Mouse (Mus musculus): ENCODE measurements around the gene Gm12216. TPM values are rescaled to one million over a fixed set of nuclear protein-coding genes. Genes with fewer than 3 reads are reported as not detected.
"Not testable (repeated sequence)": the region's sequence is repeated elsewhere in the genome, so short reads cannot be mapped to it uniquely, and the experiment has no call there.

Gene Gm12216
- 0.58 TPM for polyA plus RNA-seq (2021)

DNA sequence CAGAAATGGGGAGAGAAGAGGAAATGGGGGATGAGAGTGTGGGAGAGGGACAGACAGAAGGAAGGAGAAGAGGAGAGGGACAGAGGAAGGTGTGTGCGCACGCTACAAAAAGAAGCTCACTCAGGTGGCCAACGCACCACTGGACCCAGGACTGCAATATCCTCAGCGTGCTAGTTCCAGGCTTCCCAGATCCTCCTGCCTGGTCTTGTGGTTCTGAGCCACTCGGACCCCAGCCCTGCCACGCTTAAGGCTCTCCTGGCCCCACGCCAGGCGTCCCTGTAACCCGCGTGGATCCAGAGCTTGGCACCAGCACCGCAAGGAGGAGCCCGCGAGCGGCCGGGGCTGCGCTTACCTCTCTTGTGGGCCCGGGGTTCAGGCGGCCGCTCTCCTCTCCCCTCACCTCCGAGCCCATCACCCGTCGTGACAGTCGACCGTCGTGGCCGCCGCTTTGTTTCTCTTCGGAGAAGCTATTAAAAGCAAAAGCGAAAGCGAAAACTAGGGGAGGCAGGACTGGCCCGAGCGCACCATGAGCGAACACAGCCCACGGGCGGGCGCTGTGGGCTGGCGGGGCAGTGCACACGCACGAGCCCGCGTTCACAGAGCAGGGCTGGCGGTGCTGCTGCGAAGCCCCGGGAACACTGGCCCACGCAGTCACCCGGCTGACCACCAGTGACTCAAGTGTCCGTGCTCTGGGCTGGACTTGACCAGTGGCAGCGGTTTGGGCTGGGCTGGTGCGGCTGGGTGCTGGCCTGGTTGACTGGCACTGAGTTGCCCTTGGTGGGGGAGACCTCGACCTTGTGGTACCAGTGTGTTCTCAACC, at the start of gene Gm12216:
Gm12216 (minus strand) TSS at position 496 of the 820 bp plus-strand sequence.
- CTCF ChIA-PET = interaction anchor here (0.7 kb wide), 1 partner anchor 123 kb away, joined by 3 read pairs; no protein-coding TSS in a partner anchor
- peak; percentile 67 for TF ChIP-seq CTCF (IDR thresholded peaks at IDR 0.05)
- DNase-seq (ENCODE audit: low read depth, low spot score); H3K27me3 ChIP-seq; in situ Hi-C loops (cut with MboI; ENCODE audit: low pct_unique_long_range_greater_than_20kb): not testable (repeated sequence)
- POLR2A ChIA-PET = interaction anchor here (1.0 kb wide), 1 partner anchor 30 kb away, joined by 3 read pairs; no protein-coding TSS in a partner anchor
- ATAC-seq = peak; percentile 60

DNA sequence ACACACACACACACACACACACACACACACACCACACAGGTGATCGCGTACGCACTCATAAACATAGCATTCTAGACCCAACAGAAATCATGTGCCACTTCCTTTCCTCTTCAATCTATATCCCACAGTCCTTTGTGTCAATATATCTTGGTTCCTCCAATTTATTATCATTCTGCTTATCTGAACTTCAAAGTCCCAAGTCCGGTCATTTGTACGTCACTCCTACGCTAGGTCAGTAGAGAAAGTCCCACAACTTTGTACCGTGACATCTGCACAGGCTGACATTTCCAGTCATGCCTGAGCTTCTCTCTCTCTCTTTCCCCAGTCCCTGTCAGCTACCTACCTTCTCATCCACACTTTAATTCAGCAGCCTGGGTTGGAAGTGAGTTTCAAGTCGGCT, 49.6 kb upstream of the Gm12216 start:
- DNase-seq (ENCODE audit: low read depth, low spot score) (no peak), ATAC-seq (no peak)
- no peaks in the 10 kb centered on the region for H3K27me3 ChIP-seq
- POLR2A ChIA-PET = no interaction called here
- TF ChIP-seq CTCF (IDR thresholded peaks at IDR 0.05) = no peak
- CTCF ChIA-PET = no interaction called here
- in situ Hi-C loops (cut with MboI; ENCODE audit: low pct_unique_long_range_greater_than_20kb) = no loop called here

DNA sequence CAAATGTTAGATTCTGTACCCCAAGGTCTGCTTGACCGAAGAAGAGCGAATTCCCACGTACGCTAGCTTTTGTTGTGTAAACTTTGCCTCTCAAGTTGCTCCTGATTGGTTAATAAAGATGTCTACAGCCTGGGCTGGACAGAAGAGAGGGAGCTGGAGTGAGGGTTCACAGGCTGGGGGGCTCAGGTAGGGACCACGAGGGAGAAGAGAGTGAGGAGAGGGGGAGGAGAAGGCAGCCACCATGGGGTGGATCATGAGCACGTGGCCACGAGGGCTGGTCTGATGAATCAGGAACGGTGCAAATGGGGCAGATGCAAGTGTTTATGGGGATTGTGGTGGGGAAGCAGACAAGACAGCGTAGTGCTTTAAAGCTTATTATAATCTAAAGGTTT, 45.5 kb upstream of the Gm12216 start:
- in situ Hi-C loops (cut with MboI; ENCODE audit: low pct_unique_long_range_greater_than_20kb) = no loop called here
- DNase-seq (ENCODE audit: low read depth, low spot score) = no peak
- no peaks in the 10 kb centered on the region for H3K27me3 ChIP-seq
- ChIA-PET CTCF (no interaction called here), POLR2A (no interaction called here)
- TF ChIP-seq CTCF (IDR thresholded peaks at IDR 0.05) = no peak
- ATAC-seq = no peak

DNA sequence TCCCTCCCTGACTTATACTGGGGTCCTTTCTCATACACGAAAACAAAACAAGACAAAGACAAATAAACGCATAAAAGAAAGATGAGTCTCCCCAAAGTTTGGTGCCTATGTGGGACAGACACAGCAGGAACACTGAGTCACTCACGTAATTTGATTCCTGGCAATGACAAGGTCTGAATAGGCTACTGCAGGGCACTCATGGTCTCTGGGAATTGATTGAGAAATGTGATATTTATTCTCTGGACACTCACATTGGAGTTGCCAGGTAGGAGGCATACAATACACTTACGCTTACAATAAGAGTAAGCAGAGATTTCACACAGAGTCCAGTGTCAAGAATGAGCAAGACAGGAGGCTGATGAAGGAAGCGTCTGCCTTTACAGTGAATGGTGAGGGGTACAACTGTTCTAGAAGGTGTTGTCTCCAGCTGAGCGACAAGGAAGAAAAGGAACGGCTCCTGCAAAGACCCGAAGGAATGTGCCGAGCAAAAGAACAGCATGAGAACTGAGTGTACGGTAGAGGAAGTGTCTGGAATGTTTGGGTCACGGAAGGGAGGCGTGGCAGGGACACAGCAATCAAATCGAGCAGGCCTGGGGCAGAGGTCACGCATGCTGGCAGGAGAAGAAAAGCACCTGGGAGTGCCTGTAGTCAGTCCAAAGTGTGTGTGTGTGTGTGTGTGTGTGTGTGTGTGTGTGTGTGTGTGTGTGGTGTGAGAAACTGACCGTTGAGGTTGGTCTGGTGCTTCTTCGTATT, 44.9 kb upstream of the Gm12216 start:
- ChIA-PET CTCF (no interaction called here), POLR2A (no interaction called here)
- in situ Hi-C loops (cut with MboI; ENCODE audit: low pct_unique_long_range_greater_than_20kb) = no loop called here
- H3K27me3 ChIP-seq = no peaks in the 10 kb centered on the region
- no peak for TF ChIP-seq CTCF (IDR thresholded peaks at IDR 0.05)
- DNase-seq (ENCODE audit: low read depth, low spot score) (no peak), ATAC-seq (no peak)

DNA sequence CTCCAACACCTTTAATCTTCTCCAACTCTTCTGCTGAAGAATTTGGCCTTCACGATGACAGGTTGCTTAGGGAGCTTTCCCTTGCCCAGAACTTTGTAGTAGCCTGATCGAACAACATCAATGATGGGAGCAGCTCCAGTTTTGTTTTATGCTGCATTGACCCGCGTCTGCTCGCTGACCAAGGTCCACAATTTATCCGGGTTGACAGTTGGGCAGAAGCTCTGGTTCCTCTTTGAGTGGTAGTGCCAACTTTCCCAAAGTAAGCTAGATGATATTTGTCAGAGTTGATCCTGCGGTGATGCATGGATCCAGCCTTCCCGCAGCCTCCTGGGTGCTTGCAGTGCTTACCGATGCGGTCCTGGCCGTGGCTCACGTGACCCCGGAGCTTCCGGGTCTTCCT, 43.7 kb upstream of the Gm12216 start:
- no peaks in the 10 kb centered on the region for H3K27me3 ChIP-seq
- in situ Hi-C loops (cut with MboI; ENCODE audit: low pct_unique_long_range_greater_than_20kb) = no loop called here
- ChIA-PET CTCF (interaction anchor here (1.0 kb wide), 1 partner anchor 9 kb away, joined by 3 read pairs; no protein-coding TSS in a partner anchor), POLR2A (no interaction called here)
- no peak for ATAC-seq
- TF ChIP-seq CTCF (IDR thresholded peaks at IDR 0.05) = no peak
- no peak for DNase-seq (ENCODE audit: low read depth, low spot score)

DNA sequence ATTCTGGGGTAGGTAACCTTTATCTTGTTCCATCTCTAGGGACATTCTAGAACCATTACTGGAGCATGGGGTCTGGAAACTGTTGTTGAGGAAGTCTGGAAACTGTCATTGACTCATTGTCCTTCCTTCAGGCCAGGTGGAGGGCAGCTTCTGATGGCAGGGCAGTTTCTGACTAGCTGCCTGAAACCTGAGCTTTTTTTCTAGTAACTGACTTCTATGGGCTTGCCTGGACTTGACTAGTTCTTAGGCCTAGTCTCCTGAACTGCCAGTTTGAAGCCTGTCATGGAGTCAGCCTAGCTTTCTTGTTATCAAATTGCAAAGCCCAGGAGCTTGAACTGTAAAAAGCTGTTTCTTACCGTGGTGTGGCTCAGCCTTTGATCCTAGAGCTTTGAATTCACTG, 41.9 kb upstream of the Gm12216 start:
- no peak for TF ChIP-seq CTCF (IDR thresholded peaks at IDR 0.05)
- CTCF ChIA-PET = interaction anchor here (0.7 kb wide), 1 partner anchor 9 kb away, joined by 3 read pairs; no protein-coding TSS in a partner anchor
- no peaks in the 10 kb centered on the region for H3K27me3 ChIP-seq
- in situ Hi-C loops (cut with MboI; ENCODE audit: low pct_unique_long_range_greater_than_20kb) = no loop called here
- ATAC-seq (no peak), DNase-seq (ENCODE audit: low read depth, low spot score) (no peak)
- POLR2A ChIA-PET = no interaction called here

DNA sequence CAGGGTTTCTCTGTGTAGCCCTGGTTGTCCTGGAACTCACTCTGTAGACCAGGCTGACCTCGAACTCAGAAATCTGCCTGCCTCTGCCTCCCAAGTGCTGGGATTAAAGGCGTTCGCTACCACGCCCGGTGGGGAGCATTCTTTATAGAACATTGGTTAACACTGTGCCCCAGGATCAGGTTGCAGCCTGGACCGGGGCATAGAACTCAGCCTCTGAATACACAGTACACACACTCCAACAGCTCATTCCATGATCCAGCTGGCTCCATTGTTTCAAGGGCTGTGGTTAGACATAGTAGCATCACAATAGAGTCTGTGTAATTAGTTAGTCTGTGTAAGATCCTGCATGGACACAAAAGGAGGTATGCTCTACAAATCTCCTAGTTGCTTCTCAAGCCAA, 40.9 kb upstream of the Gm12216 start:
- H3K27me3 ChIP-seq = no peaks in the 10 kb centered on the region
- no peak for DNase-seq (ENCODE audit: low read depth, low spot score)
- in situ Hi-C loops (cut with MboI; ENCODE audit: low pct_unique_long_range_greater_than_20kb) = loop anchor here (25.0 kb wide), 1 partner anchor 438 kb away; the partner anchor contains the start of genes Gm10447, Gm9837 and Shroom1
- TF ChIP-seq CTCF (IDR thresholded peaks at IDR 0.05) = no peak
- POLR2A ChIA-PET = no interaction called here
- ATAC-seq = no peak
- CTCF ChIA-PET = no interaction called here

DNA sequence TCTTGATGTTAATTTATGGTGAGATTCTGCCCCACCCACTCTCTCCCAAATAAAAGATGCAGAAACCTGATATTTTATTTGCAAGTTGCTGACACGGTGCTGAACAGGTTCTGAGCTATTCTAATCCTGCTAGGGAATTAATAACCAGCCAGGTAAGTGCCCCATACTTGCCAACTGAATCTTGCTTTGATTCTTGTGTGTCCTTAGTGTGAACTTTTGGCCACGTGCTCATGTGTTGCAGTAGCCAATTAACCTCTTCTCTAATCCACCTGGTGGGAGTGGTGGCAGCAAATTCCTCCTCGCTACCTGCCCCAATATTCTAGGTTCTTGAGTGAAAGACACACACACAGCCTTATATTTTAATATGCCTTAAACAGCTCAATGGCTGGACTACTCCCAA, 39.9 kb upstream of the Gm12216 start:
- H3K27me3 ChIP-seq = no peaks in the 10 kb centered on the region
- no peak for TF ChIP-seq CTCF (IDR thresholded peaks at IDR 0.05)
- POLR2A ChIA-PET = no interaction called here
- ATAC-seq (no peak), DNase-seq (ENCODE audit: low read depth, low spot score) (no peak)
- CTCF ChIA-PET = no interaction called here
- in situ Hi-C loops (cut with MboI; ENCODE audit: low pct_unique_long_range_greater_than_20kb) = loop anchor here (25.0 kb wide), 1 partner anchor 437 kb away; the partner anchor contains the start of genes Gm10447, Gm9837 and Shroom1

DNA sequence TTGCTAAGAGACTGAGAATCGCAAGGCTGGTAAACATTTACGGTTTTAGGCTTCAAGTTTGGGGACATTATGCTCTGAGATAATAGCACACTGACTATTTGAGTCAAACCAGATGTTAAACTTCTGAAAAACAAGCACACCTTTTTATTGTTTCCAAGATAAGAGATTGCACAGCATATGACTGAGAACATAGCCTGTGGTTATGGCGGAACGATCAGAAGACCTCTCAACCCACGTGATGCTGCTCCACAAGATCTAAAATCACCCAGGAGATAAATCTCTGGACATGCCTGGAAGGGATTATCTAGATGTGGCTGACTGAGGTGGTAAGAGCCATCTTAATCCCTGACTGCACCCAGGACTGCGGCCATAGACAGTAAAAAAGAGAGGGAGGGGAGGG, 37.9 kb upstream of the Gm12216 start:
- no peaks in the 10 kb centered on the region for H3K27me3 ChIP-seq
- peak; percentile 30 for DNase-seq (ENCODE audit: low read depth, low spot score)
- in situ Hi-C loops (cut with MboI; ENCODE audit: low pct_unique_long_range_greater_than_20kb) = loop anchor here (25.0 kb wide), 1 partner anchor 435 kb away; the partner anchor contains the start of genes Gm10447, Gm9837 and Shroom1
- no peak for ATAC-seq
- POLR2A ChIA-PET = no interaction called here
- CTCF ChIA-PET = no interaction called here
- no peak for TF ChIP-seq CTCF (IDR thresholded peaks at IDR 0.05)

DNA sequence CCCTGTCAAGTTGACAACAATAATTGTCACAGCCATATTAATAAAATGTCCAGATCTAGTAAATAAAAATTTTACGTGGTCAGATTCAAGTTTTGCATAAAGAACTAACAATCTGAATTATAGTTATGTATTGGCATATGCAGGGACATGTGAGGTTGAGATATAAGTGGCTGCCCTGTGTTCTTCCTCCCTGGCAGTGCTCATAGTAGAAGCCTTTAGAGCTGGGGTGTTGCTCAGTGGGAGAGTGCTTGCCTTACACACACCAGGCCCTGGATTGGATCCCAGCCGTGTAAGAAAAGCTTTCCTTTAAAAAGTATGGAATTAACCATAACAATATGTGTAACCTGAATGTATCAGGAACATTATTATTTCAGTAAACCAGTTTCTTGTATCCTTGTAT, 34.4 kb upstream of the Gm12216 start:
- CTCF ChIA-PET = interaction anchor here (1.8 kb wide), 1 partner anchor 9 kb away, joined by 3 read pairs; no protein-coding TSS in a partner anchor
- POLR2A ChIA-PET = no interaction called here

More for the DNA sequence above, 34.4 kb upstream of the Gm12216 start:
- DNase-seq (ENCODE audit: low read depth, low spot score) (no peak), ATAC-seq (no peak)
- no peak for TF ChIP-seq CTCF (IDR thresholded peaks at IDR 0.05)
- in situ Hi-C loops (cut with MboI; ENCODE audit: low pct_unique_long_range_greater_than_20kb) = loop anchor here (25.0 kb wide), 1 partner anchor 431 kb away; the partner anchor contains the start of genes Gm10447, Gm9837 and Shroom1
- H3K27me3 ChIP-seq = no peaks in the 10 kb centered on the region
